ENCODE assay signal across 18 mouse cellular contexts in the genomic region with DNA sequence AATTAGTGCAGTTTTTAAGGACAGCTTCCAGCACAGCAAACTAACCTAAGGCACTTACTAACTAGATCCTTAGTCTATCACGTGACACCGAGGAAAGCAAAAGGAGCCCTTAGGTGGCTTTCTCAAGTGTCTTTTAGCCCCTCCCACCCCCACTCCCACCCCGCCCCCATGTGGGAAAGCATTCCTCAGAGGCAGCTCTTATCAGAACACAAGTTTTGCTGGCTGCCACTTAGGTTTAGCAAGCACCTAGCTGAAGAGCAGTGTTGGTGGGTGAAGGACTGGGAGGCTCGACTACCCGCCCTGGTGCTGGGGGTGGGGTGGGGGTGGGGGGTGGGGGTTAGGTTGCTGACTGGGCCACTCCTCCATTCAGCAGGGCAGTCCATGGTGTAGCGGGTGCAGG. TPM values are rescaled to one million over a fixed set of nuclear protein-coding genes. Genes with fewer than 3 reads are reported as not detected.
DNase-seq lines count a peak whose midpoint lies in the region; ATAC-seq and TF ChIP-seq lines count a peak whose summit lies in the region.
"Had no signal": no experiment of that assay in that cellular context is flagged by ENCODE, and none has a peak within 500 bp of the region (broad histone marks: within the 10 kb centered on the region; RNA-seq: fewer than 3 reads in every experiment).

No protein-coding gene starts in this region.

- H3K27me3 ChIP-seq in heart, embryonic 15.5 days: no peaks in the 10 kb centered on the region
- H3K27me3 ChIP-seq in midbrain, embryonic 12.5 days: no peaks in the 10 kb centered on the region
- no peaks in the 10 kb centered on the region for H3K27me3 ChIP-seq in midbrain, postnatal 0 days (ENCODE audit: insufficient read depth, low read length)
- no peaks in the 10 kb centered on the region for H3K27me3 ChIP-seq in lung, embryonic 14.5 days (ENCODE audit: insufficient read depth, low read length)
- H3K27me3 ChIP-seq: forebrain, embryonic 12.5 days; neural tube, embryonic 12.5 days had no signal

- H3K4me2 ChIP-seq in heart, embryonic 15.5 days: no peak overlapping the region
- 0 out of 2 replicates have a peak overlapping the region, but pooled peaks have one; percentile 3 for H3K4me2 ChIP-seq in midbrain, embryonic 12.5 days (replicated peaks)
- H3K4me2 ChIP-seq in midbrain, postnatal 0 days (ENCODE audit: low read depth, low read length, poor library complexity, severe bottlenecking): no peak overlapping the region
- peak overlapping the region; percentile 23; the same call in 1 of the 2 replicates for H3K4me2 ChIP-seq in lung, embryonic 14.5 days
- H3K4me2 ChIP-seq: forebrain, embryonic 12.5 days; neural tube, embryonic 12.5 days had no signal

- no peak for TF ChIP-seq CTCF in midbrain, postnatal 0 days (IDR thresholded peaks at IDR 0.05)
- no peak for TF ChIP-seq CTCF in lung, embryonic 14.5 days (IDR thresholded peaks at IDR 0.05; ENCODE audit: low read depth)

- H3K4me3 ChIP-seq in heart, embryonic 15.5 days: no peak overlapping the region
- no peak overlapping the region for H3K4me3 ChIP-seq in midbrain, embryonic 12.5 days
- no peak overlapping the region for H3K4me3 ChIP-seq in midbrain, postnatal 0 days (ENCODE audit: low read depth, low read length)
- no peak overlapping the region for H3K4me3 ChIP-seq in lung, embryonic 14.5 days (ENCODE audit: low read depth, low read length)
- H3K4me3 ChIP-seq: forebrain, embryonic 12.5 days; layer of hippocampus, adult 2 months; neural tube, embryonic 12.5 days had no signal

- H3K27ac ChIP-seq in heart, embryonic 15.5 days: no peak overlapping the region
- H3K27ac ChIP-seq in midbrain, embryonic 12.5 days (replicated peaks): no peak overlapping the region
- H3K27ac ChIP-seq in midbrain, postnatal 0 days (ENCODE audit: low read depth, low read length): no peak overlapping the region
- no peak overlapping the region for H3K27ac ChIP-seq in lung, embryonic 14.5 days (ENCODE audit: low read depth)
- H3K27ac ChIP-seq: forebrain, embryonic 12.5 days; layer of hippocampus, adult 2 months; neural tube, embryonic 12.5 days had no signal

- ATAC-seq in heart, embryonic 15.5 days (replicated peaks; ENCODE audit: insufficient number of reproducible peaks, insufficient read depth, low FRiP score, low read depth): peak; percentile 47; the same call in 1 of the 2 replicates
- ATAC-seq in midbrain, embryonic 12.5 days (ENCODE audit: low FRiP score, low read depth): no peak
- ATAC-seq in midbrain, postnatal 0 days (ENCODE audit: low FRiP score): no peak
- ATAC-seq in lung, embryonic 14.5 days (ENCODE audit: insufficient read depth): peak; percentile 90
- ATAC-seq: inflammation-experienced regulatory T-cells, adult 6 months had no signal

- 19% methylated on average over 6 of the region's 6 CpGs for WGBS in heart, embryonic 15.5 days
- 18% methylated on average over 6 of the region's 6 CpGs for whole genome bisulfite sequencing in midbrain, embryonic 12.5 days
- whole genome bisulfite sequencing in midbrain, postnatal 0 days: 12% methylated on average over 6 of the region's 6 CpGs
- 15% methylated on average over 6 of the region's 6 CpGs for WGBS in lung, embryonic 14.5 days

- no peaks in the 10 kb centered on the region for H3K9me3 ChIP-seq in heart, embryonic 15.5 days (replicated peaks)
- no peaks in the 10 kb centered on the region for H3K9me3 ChIP-seq in midbrain, embryonic 12.5 days
- no peaks in the 10 kb centered on the region for H3K9me3 ChIP-seq in midbrain, postnatal 0 days (ENCODE audit: low read length)
- no peaks in the 10 kb centered on the region for H3K9me3 ChIP-seq in lung, embryonic 14.5 days (ENCODE audit: low read depth, low read length)
- H3K9me3 ChIP-seq: forebrain, embryonic 12.5 days; neural tube, embryonic 12.5 days had no signal

- no peak overlapping the region for H3K9ac ChIP-seq in heart, embryonic 15.5 days
- no peak overlapping the region for H3K9ac ChIP-seq in midbrain, embryonic 12.5 days (replicated peaks)
- no peak overlapping the region for H3K9ac ChIP-seq in midbrain, postnatal 0 days (replicated peaks; ENCODE audit: low read length, poor library complexity, severe bottlenecking)
- no peak overlapping the region for H3K9ac ChIP-seq in lung, embryonic 14.5 days
- H3K9ac ChIP-seq: forebrain, embryonic 12.5 days; neural tube, embryonic 12.5 days had no signal

- DNase-seq in heart, adult 18-20 months: no peak
- no peak for DNase-seq in midbrain, postnatal 0 days (ENCODE audit: low spot score)
- peak; percentile 39 for DNase-seq in lung, embryonic 14.5 days
- DNase-seq in yolk sac, embryonic 10.5 days (ENCODE audit: low spot score): peak; percentile 82
- DNase-seq in spleen, postnatal 14 days (ENCODE audit: low spot score in 2 of 2): no peak
- DNase-seq in cerebellum, adult 18-20 months: no peak
- DNase-seq: gastrocnemius, postnatal 36 days; left cerebral cortex, postnatal 4 days; right cerebral cortex, adult 18-20 months; thymus, postnatal 36 days had no signal

- peaks cover 8% of the 10 kb centered on the region; the same call in 1 of the 2 replicates for H3K4me1 ChIP-seq in heart, embryonic 15.5 days (replicated peaks)
- peaks cover 7% of the 10 kb centered on the region; the same call in 1 of the 2 replicates for H3K4me1 ChIP-seq in midbrain, embryonic 12.5 days
- no peaks in the 10 kb centered on the region for H3K4me1 ChIP-seq in midbrain, postnatal 0 days (ENCODE audit: insufficient read depth, low read length)
- 0 out of 2 replicates have a peak, but pooled peaks cover 4% of the 10 kb centered on the region for H3K4me1 ChIP-seq in lung, embryonic 14.5 days (ENCODE audit: insufficient read depth)
- H3K4me1 ChIP-seq: neural tube, embryonic 12.5 days had no signal

- H3K36me3 ChIP-seq in heart, embryonic 15.5 days: no peaks in the 10 kb centered on the region
- no peaks in the 10 kb centered on the region for H3K36me3 ChIP-seq in midbrain, embryonic 12.5 days
- no peaks in the 10 kb centered on the region for H3K36me3 ChIP-seq in midbrain, postnatal 0 days (ENCODE audit: insufficient read depth, low read length)
- no peaks in the 10 kb centered on the region for H3K36me3 ChIP-seq in lung, embryonic 14.5 days (ENCODE audit: insufficient read depth)
- H3K36me3 ChIP-seq: forebrain, embryonic 12.5 days; neural tube, embryonic 12.5 days had no signal

RNA-seq across cellular contexts. Expression of gene Trpm6, which starts 8.5 kb away (rescaled TPM):
- polyA plus RNA-seq in heart, embryonic 15.5 days (2015; fragmentation: Nextera tagmentation; extraction: Ambion mirVana): 0.30 and 0.37 TPM in 2 replicates
- total RNA-seq in heart, adult 18-20 months (2021): under 1 TPM; 0.12 to 0.18 TPM
- 0.22 and 0.54 TPM in 2 replicates for polyA plus RNA-seq in midbrain, embryonic 12.5 days (2016; fragmentation: Nextera tagmentation; extraction: Ambion mirVana)
- total RNA-seq in midbrain, postnatal 0 days (2014; rRNA removed): 0.38 TPM in 2 replicates
- 0.26 and 0.29 TPM in 2 replicates for polyA plus RNA-seq in midbrain, postnatal 0 days (2015; fragmentation: Nextera tagmentation; extraction: Ambion mirVana)
- polyA plus RNA-seq in lung, embryonic 14.5 days (2014; fragmentation: Nextera tagmentation; extraction: Ambion mirVana): 0.68 and 1.0 TPM in 2 replicates
- total RNA-seq: adrenal gland, adult 18-20 months; megakaryocyte progenitor cell, adult 5-6 weeks had no signal

RNA-seq across cellular contexts. Expression of gene D030056L22Rik, which starts 45.3 kb away (rescaled TPM):
- 27.9 TPM in 2 replicates for polyA plus RNA-seq in heart, embryonic 15.5 days (2015; fragmentation: Nextera tagmentation; extraction: Ambion mirVana)
- 10 to 100 TPM; 11.3 to 12.2 TPM for total RNA-seq in heart, adult 18-20 months (2021)
- 79.1 and 88.4 TPM in 2 replicates for polyA plus RNA-seq in midbrain, embryonic 12.5 days (2016; fragmentation: Nextera tagmentation; extraction: Ambion mirVana)
- total RNA-seq in midbrain, postnatal 0 days (2014; rRNA removed): 49.6 and 61.8 TPM in 2 replicates
- 35.0 TPM in 2 replicates for polyA plus RNA-seq in midbrain, postnatal 0 days (2015; fragmentation: Nextera tagmentation; extraction: Ambion mirVana)
- 42.4 and 43.4 TPM in 2 replicates for polyA plus RNA-seq in lung, embryonic 14.5 days (2014; fragmentation: Nextera tagmentation; extraction: Ambion mirVana)

Comparison
In these comparisons a context has a peak if more than half of its experiments do, and no peak if none do; other contexts are left out.
1. H3K4me2 ChIP-seq: peak in midbrain, embryonic 12.5 days (single experiment) and lung, embryonic 14.5 days (single experiment); none in heart, embryonic 15.5 days (single experiment) and midbrain, postnatal 0 days (single experiment).
2. ATAC-seq: peak in heart, embryonic 15.5 days (single experiment) and lung, embryonic 14.5 days (single experiment); none in midbrain, embryonic 12.5 days (single experiment) and midbrain, postnatal 0 days (single experiment).
3. DNase-seq: peak in lung, embryonic 14.5 days (single experiment) and yolk sac, embryonic 10.5 days (single experiment); none in heart, adult 18-20 months (0 of 2), midbrain, postnatal 0 days (single experiment), spleen, postnatal 14 days (0 of 2) and cerebellum, adult 18-20 months (0 of 2).